Mouse (Mus musculus): ENCODE results near the gene Ttll7. TPM values are rescaled to one million over a fixed set of nuclear protein-coding genes. Genes with fewer than 3 reads are reported as not detected.

The Ttll7 gene
- polyA plus RNA-seq, 1 experiment from 2014 or later = 7.8 TPM

- ATAC-seq (replicated peaks) = no peak
- no peaks in the 10 kb centered on the region for H3K36me3 ChIP-seq (replicated peaks)
- H3K4me1 ChIP-seq = no peaks in the 10 kb centered on the region
- H3K9ac ChIP-seq = no peak overlapping the region
- no peaks in the 10 kb centered on the region for H3K27me3 ChIP-seq (replicated peaks)
- no peak overlapping the region for H3K4me2 ChIP-seq
- H3K4me3 ChIP-seq = no peak overlapping the region
- H3K27ac ChIP-seq = no peak overlapping the region
- 90% methylated on average over 6 of the region's 6 CpGs for WGBS
- no peaks in the 10 kb centered on the region for H3K9me3 ChIP-seq
These were observed 164.3 kb downstream of the Ttll7 start for GRCm38 (mm10) chr3:147016506-147016905.

- Histone ChIP-seq H3K4me1 (no peaks in the 10 kb centered on the region), H3K27ac (no peak overlapping the region), H3K27me3 (replicated peaks) (no peaks in the 10 kb centered on the region), H3K36me3 (replicated peaks) (no peaks in the 10 kb centered on the region), H3K9me3 (no peaks in the 10 kb centered on the region), H3K9ac (no peak overlapping the region), H3K4me2 (no peak overlapping the region), H3K4me3 (no peak overlapping the region)
- WGBS = 65% methylated on average over 5 of the region's 5 CpGs
- ATAC-seq (replicated peaks) = no peak
These were observed 167.3 kb downstream of the Ttll7 start for GRCm38 (mm10) chr3:147019506-147019905.

GRCm38 (mm10) chr3:147026248-147026647, 174.1 kb downstream of the Ttll7 start:
- 48% methylated on average over 5 of the region's 5 CpGs for WGBS
- H3K27me3 ChIP-seq (replicated peaks) = no peaks in the 10 kb centered on the region
- H3K4me1 ChIP-seq = no peaks in the 10 kb centered on the region
- no peak overlapping the region for H3K4me2 ChIP-seq
- no peaks in the 10 kb centered on the region for H3K9me3 ChIP-seq
- no peak overlapping the region for H3K27ac ChIP-seq
- no peak overlapping the region for H3K4me3 ChIP-seq
- no peak for ATAC-seq (replicated peaks)
- no peaks in the 10 kb centered on the region for H3K36me3 ChIP-seq (replicated peaks)
- no peak overlapping the region for H3K9ac ChIP-seq

GRCm38 (mm10) chr3:147028382-147028781, 176.2 kb downstream of the Ttll7 start:
- ATAC-seq (replicated peaks) = no peak
- H3K9me3 ChIP-seq = no peaks in the 10 kb centered on the region
- no peaks in the 10 kb centered on the region for H3K36me3 ChIP-seq (replicated peaks)
- no peak overlapping the region for H3K9ac ChIP-seq
- H3K4me2 ChIP-seq = no peak overlapping the region
- H3K27me3 ChIP-seq (replicated peaks) = no peaks in the 10 kb centered on the region
- WGBS = 96% methylated on average over 7 of the region's 7 CpGs
- no peaks in the 10 kb centered on the region for H3K4me1 ChIP-seq
- H3K4me3 ChIP-seq = no peak overlapping the region
- no peak overlapping the region for H3K27ac ChIP-seq

GRCm38 (mm10) chr3:147029718-147030117, 177.6 kb downstream of the Ttll7 start:
- H3K9ac ChIP-seq = no peak overlapping the region
- no peak overlapping the region for H3K4me2 ChIP-seq
- no peaks in the 10 kb centered on the region for H3K9me3 ChIP-seq
- H3K36me3 ChIP-seq (replicated peaks) = no peaks in the 10 kb centered on the region
- ATAC-seq (replicated peaks) = no peak
- no peaks in the 10 kb centered on the region for H3K27me3 ChIP-seq (replicated peaks)
- H3K27ac ChIP-seq = no peak overlapping the region
- H3K4me3 ChIP-seq = no peak overlapping the region
- no peaks in the 10 kb centered on the region for H3K4me1 ChIP-seq
- WGBS = 66% methylated on average over 11 of the region's 11 CpGs

- Histone ChIP-seq H3K36me3 (replicated peaks) (no peaks in the 10 kb centered on the region), H3K27ac (no peak overlapping the region)
- WGBS = 38% methylated on average over 11 of the region's 11 CpGs
These were observed 178.2 kb downstream of the Ttll7 start for GRCm38 (mm10) chr3:147030266-147030880.

More at GRCm38 (mm10) chr3:147030266-147030880, 178.2 kb downstream of the Ttll7 start:
- Histone ChIP-seq H3K27me3 (replicated peaks) (no peaks in the 10 kb centered on the region), H3K4me1 (no peaks in the 10 kb centered on the region), H3K9me3 (no peaks in the 10 kb centered on the region), H3K4me2 (no peak overlapping the region), H3K9ac (no peak overlapping the region), H3K4me3 (no peak overlapping the region)
- no peak for ATAC-seq (replicated peaks)

Other genes starting within 250 kb of the Ttll7 start
- gene Dnase2b, start 236.8 kb upstream of the Ttll7 start, polyA plus RNA-seq (2015; fragmentation: Nextera tagmentation; extraction: Ambion mirVana) = not detected in 2 replicates
- not detected in 2 replicates for gene 4930503B20Rik, start 201.1 kb upstream of the Ttll7 start, polyA plus RNA-seq (2015; fragmentation: Nextera tagmentation; extraction: Ambion mirVana)
- gene Samd13, start 166.8 kb upstream of the Ttll7 start, polyA plus RNA-seq (2015; fragmentation: Nextera tagmentation; extraction: Ambion mirVana) = 0.22 and 0.31 TPM in 2 replicates
- 188 and 194 TPM in 2 replicates for gene Prkacb, start 39.4 kb upstream of the Ttll7 start, polyA plus RNA-seq (2015; fragmentation: Nextera tagmentation; extraction: Ambion mirVana)

Data from midbrain, embryonic 15.5 days (tissue).